Mouse (Mus musculus) kidney, embryonic 16.5 days (tissue): ENCODE measurements at regions not wholly inside any gene's neighbourhood (a gene's known extent, or its start where the extent isn't known, plus 50 kb on each side); places are given as distances from the start of the nearest gene placed in this dataset.

Experiments
- ATAC-seq: fragments of 200-750 bp; cut with Nextera tagmentation; 2 replicates; pipeline ENCODE4 v1.8.0; 2017; ENCODE audit warnings: moderate TSS enrichment; ENCODE audit not compliant: low FRiP score, low TSS enrichment
- H3K27ac ChIP-seq: fragments of 300-500 bp; sonication (generic); 2 replicates; pipeline ENCODE4 v1.5.1; 2014; ENCODE audit warnings: low read length
- H3K27me3 ChIP-seq: fragments of 300-500 bp; sonication (generic); 2 replicates; pipeline ENCODE4 v1.6.1; 2014; ENCODE audit warnings: low read length, control low read depth, mixed read lengths; ENCODE audit not compliant: insufficient read depth
- H3K36me3 ChIP-seq: fragments of 300-500 bp; sonication (generic); 2 replicates; pipeline ENCODE4 v1.6.1; 2014; ENCODE audit warnings: low read length, control low read depth, mixed read lengths; ENCODE audit not compliant: insufficient read depth
- H3K4me1 ChIP-seq: fragments of 300-500 bp; sonication (generic); 2 replicates; pipeline ENCODE4 v1.6.1; 2014; ENCODE audit warnings: low read length, control low read depth, mixed read lengths; ENCODE audit not compliant: insufficient read depth
- H3K4me2 ChIP-seq: fragments of 300-500 bp; sonication (generic); replicated peaks from 2 replicates; pipeline ENCODE4 v1.6.1; 2014; ENCODE audit warnings: low read depth, low read length
- H3K4me3 ChIP-seq: fragments of 300-500 bp; sonication (generic); 2 replicates; pipeline ENCODE4 v1.5.1; 2014; ENCODE audit warnings: mild to moderate bottlenecking, low read length
- H3K9ac ChIP-seq: fragments of 300-500 bp; sonication (generic); replicated peaks from 2 replicates; pipeline ENCODE4 v1.6.1; 2014; ENCODE audit warnings: low read length
- H3K9me3 ChIP-seq: fragments of 300-500 bp; sonication (generic); 2 replicates; pipeline ENCODE4 v1.6.1; 2016; ENCODE audit warnings: low read length, control low read depth
- WGBS: fragments of 180-500 bp; shearing (Covaris S2); extraction: QIAGEN DNeasy Blood & Tissue Kit; methylation state at CpG from one replicate; pipeline ENCODE4 v1.1.7; 2014; 5-methylcytosine and 5-hydroxymethylcytosine counted together

DNA sequence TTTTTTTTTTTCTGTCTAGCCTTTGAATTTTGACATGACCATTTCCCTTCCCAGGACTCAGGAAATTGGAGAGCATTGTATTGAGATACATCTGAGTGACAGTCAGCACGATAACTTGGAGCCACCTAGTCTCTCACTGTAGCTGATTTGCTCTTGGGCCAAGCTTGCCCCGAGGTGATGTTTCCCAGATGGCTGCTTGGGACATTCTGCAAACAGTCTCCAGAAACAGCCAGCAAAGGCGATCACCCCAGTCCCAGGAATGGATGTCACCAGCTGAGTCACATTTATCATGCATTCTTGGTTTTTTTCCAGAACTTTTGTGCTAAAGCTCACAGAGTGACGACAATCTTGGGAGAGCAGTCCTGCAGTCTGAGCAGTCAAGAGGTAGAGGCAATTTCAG is 119.4 kb downstream of the Cog6 start:
- no peaks in the 10 kb centered on the region for H3K36me3 ChIP-seq
- H3K27me3 ChIP-seq = no peaks in the 10 kb centered on the region
- no peak overlapping the region for H3K4me2 ChIP-seq
- WGBS = 52% methylated on average over 4 of the region's 4 CpGs
- no peak overlapping the region; the same call in 1 of the 2 replicates for H3K27ac ChIP-seq
- peaks cover 10% of the 10 kb centered on the region for H3K4me1 ChIP-seq
- peak; percentile 65 for ATAC-seq
- H3K4me3 ChIP-seq = no peak overlapping the region
- H3K9me3 ChIP-seq = no peaks in the 10 kb centered on the region
- no peak overlapping the region for H3K9ac ChIP-seq

- Histone ChIP-seq H3K27ac (peak overlapping the region; percentile 10), H3K4me2 (no peak overlapping the region), H3K9me3 (no peaks in the 10 kb centered on the region), H3K4me1 (peaks cover 7% of the 10 kb centered on the region; the same call in 1 of the 2 replicates), H3K9ac (no peak overlapping the region), H3K4me3 (no peak overlapping the region), H3K27me3 (no peaks in the 10 kb centered on the region), H3K36me3 (no peaks in the 10 kb centered on the region)
- peak; percentile 63; the same call in 1 of the 2 replicates for ATAC-seq
- 61% methylated on average over 7 of the region's 7 CpGs for whole genome bisulfite sequencing
Observed at GRCm38 (mm10) chr3:52896462-52896861, 120.6 kb downstream of the Cog6 start.

DNA sequence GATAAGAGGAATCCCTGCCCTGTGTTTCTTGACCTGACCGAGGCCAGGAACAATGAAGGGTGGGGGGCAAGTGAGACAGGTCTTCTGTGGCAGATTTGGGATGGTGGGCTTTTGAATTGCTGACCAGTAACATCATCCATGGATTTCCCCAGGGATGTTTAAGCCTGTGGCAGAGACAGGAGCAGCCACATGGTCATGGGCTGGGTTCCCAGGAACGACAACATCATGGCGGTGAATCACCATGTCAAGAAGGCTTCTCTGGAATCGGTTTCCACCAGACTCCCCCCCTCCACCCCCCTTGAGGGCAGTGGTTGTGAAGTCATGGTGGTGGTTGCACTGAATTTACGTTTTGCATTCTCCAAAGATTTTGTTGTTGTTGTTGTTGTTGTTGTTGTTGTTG is 121.3 kb downstream of the Cog6 start:
- ATAC-seq = no peak
- H3K27me3 ChIP-seq = no peaks in the 10 kb centered on the region
- no peak overlapping the region for H3K4me3 ChIP-seq
- no peak overlapping the region for H3K4me2 ChIP-seq
- H3K4me1 ChIP-seq = peaks cover 7% of the 10 kb centered on the region; the same call in 1 of the 2 replicates
- H3K27ac ChIP-seq = no peak overlapping the region
- no peak overlapping the region for H3K9ac ChIP-seq
- no peaks in the 10 kb centered on the region for H3K36me3 ChIP-seq
- 76% methylated on average over 5 of the region's 5 CpGs for WGBS
- H3K9me3 ChIP-seq = no peaks in the 10 kb centered on the region

GRCm38 (mm10) chr3:52894812-52895211 is 122.2 kb downstream of the Cog6 start:
- no peaks in the 10 kb centered on the region for H3K27me3 ChIP-seq
- 80% methylated on average over 2 of the region's 2 CpGs for WGBS
- ATAC-seq = no peak

GRCm38 (mm10) chr3:52889156-52889715 is 127.8 kb downstream of the Cog6 start:
- ATAC-seq = no peak
- H3K27ac ChIP-seq = no peak overlapping the region
- no peaks in the 10 kb centered on the region for H3K27me3 ChIP-seq
- no peak overlapping the region for H3K9ac ChIP-seq
- H3K36me3 ChIP-seq = no peaks in the 10 kb centered on the region
- WGBS = 57% methylated on average over 4 of the region's 4 CpGs
- H3K4me2 ChIP-seq = no peak overlapping the region
- no peaks in the 10 kb centered on the region for H3K4me1 ChIP-seq
- no peaks in the 10 kb centered on the region for H3K9me3 ChIP-seq
- no peak overlapping the region for H3K4me3 ChIP-seq

More at GRCm38 (mm10) chr3:52894812-52895211, 122.2 kb downstream of the Cog6 start:
- H3K36me3 ChIP-seq = no peaks in the 10 kb centered on the region
- H3K9me3 ChIP-seq = no peaks in the 10 kb centered on the region
- no peak overlapping the region for H3K4me3 ChIP-seq
- no peak overlapping the region for H3K9ac ChIP-seq
- H3K27ac ChIP-seq = no peak overlapping the region
- H3K4me1 ChIP-seq = peaks cover 7% of the 10 kb centered on the region; the same call in 1 of the 2 replicates
- H3K4me2 ChIP-seq = no peak overlapping the region

- ATAC-seq = no peak
- Histone ChIP-seq H3K36me3 (no peaks in the 10 kb centered on the region), H3K4me2 (no peak overlapping the region), H3K9ac (no peak overlapping the region), H3K9me3 (no peaks in the 10 kb centered on the region), H3K4me1 (no peaks in the 10 kb centered on the region), H3K27ac (no peak overlapping the region), H3K27me3 (no peaks in the 10 kb centered on the region), H3K4me3 (no peak overlapping the region)
- 87% methylated on average over 3 of the region's 3 CpGs for WGBS
Observed at GRCm38 (mm10) chr3:52881981-52882380, 135.1 kb downstream of the Cog6 start.

- Histone ChIP-seq H3K36me3 (no peaks in the 10 kb centered on the region), H3K9me3 (no peaks in the 10 kb centered on the region), H3K27ac (no peak overlapping the region), H3K4me2 (no peak overlapping the region), H3K9ac (no peak overlapping the region), H3K4me3 (no peak overlapping the region), H3K27me3 (no peaks in the 10 kb centered on the region), H3K4me1 (no peaks in the 10 kb centered on the region)
- 82% methylated on average over 4 of the region's 4 CpGs for WGBS
- no peak for ATAC-seq
Observed at GRCm38 (mm10) chr3:52881139-52881538, 135.9 kb downstream of the Cog6 start.

DNA sequence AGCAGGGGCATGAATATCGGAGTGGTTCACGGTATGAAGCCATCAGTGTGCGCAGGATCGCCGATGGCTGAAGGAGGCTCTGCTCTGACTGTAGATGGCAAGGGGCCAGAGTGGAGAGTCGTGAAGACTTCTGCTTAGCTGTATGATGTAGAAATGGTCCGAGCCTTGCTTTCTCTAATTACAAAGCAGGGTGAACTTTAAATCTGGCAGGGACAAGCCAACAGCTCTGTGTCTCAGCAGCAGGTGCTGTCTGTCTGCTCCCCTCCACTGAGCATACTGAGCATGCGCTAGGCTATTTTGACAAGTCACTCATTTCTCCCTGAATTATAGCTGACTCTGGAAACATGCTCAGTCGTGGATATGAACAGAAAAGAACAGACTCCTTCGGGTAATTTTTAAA is 137.3 kb downstream of the Cog6 start:
- H3K27ac ChIP-seq = no peak overlapping the region
- H3K4me3 ChIP-seq = no peak overlapping the region
- H3K4me2 ChIP-seq = no peak overlapping the region
- ATAC-seq = no peak
- no peak overlapping the region for H3K9ac ChIP-seq
- H3K9me3 ChIP-seq = no peaks in the 10 kb centered on the region
- 65% methylated on average over 10 of the region's 10 CpGs for WGBS
- no peaks in the 10 kb centered on the region for H3K36me3 ChIP-seq
- no peaks in the 10 kb centered on the region for H3K4me1 ChIP-seq
- H3K27me3 ChIP-seq = no peaks in the 10 kb centered on the region

DNA sequence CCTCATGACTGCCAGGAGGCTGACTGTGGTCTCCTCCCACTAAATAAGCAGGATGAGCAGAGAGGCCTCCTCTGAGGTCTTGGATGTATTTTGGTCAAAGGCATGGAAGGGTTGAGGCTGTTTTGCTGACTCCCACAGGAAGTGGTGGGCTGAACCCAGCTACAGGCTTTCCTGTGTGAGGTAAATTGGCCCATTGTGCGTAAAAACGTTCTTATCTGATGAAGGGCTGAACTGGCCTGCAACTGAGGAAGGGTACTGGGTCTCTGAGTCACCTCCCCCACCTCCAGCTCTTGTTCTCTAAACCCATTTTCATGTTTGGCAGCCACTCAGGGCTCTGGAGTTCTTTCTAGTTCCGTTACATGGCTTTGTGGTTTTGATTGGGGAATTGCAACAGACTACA is 138.7 kb downstream of the Cog6 start:
- H3K36me3 ChIP-seq = no peaks in the 10 kb centered on the region
- H3K4me2 ChIP-seq = no peak overlapping the region
- H3K4me3 ChIP-seq = no peak overlapping the region
- ATAC-seq = no peak
- no peak overlapping the region for H3K9ac ChIP-seq
- H3K27me3 ChIP-seq = no peaks in the 10 kb centered on the region
- H3K27ac ChIP-seq = no peak overlapping the region
- H3K9me3 ChIP-seq = no peaks in the 10 kb centered on the region
- 65% methylated on average over 3 of the region's 3 CpGs for WGBS
- H3K4me1 ChIP-seq = no peaks in the 10 kb centered on the region

GRCm38 (mm10) chr3:52872260-52872659 is 144.8 kb downstream of the Cog6 start:
- Histone ChIP-seq H3K9me3 (no peaks in the 10 kb centered on the region), H3K27me3 (no peaks in the 10 kb centered on the region), H3K9ac (no peak overlapping the region), H3K4me1 (no peaks in the 10 kb centered on the region), H3K4me2 (no peak overlapping the region), H3K27ac (no peak overlapping the region), H3K36me3 (no peaks in the 10 kb centered on the region), H3K4me3 (no peak overlapping the region)
- ATAC-seq = no peak
- WGBS = 80% methylated on average over 5 of the region's 5 CpGs
